Mouse (Mus musculus) macrophage (primary cell): ENCODE measurements around the gene Hyal1. TPM values are rescaled to one million over a fixed set of nuclear protein-coding genes. Genes with fewer than 3 reads are reported as not detected.
"Not testable (repeated sequence)": the region's sequence is repeated elsewhere in the genome, so short reads cannot be mapped to it uniquely, and the experiment has no call there.

Experiments
- H3K27ac ChIP-seq: fragments of 350-480 bp; formaldehyde crosslinking; 2 replicates; pipeline ENCODE4 v1.9.0; 2021
- H3K36me3 ChIP-seq: fragments of 350-480 bp; formaldehyde crosslinking; 2 replicates; pipeline ENCODE4 v1.9.0; 2021; ENCODE audit errors: inconsistent target
- H3K4me3 ChIP-seq: fragments of 350-480 bp; formaldehyde crosslinking; 2 replicates; pipeline ENCODE4 v1.9.0; 2021; ENCODE audit errors: inconsistent target
- H3K79me2 ChIP-seq: fragments of 350-480 bp; formaldehyde crosslinking; 2 replicates; pipeline ENCODE4 v1.9.0; 2021; ENCODE audit errors: inconsistent target
- WGBS: methylation state at CpG from one replicate; pipeline ENCODE4 v1.1.7; 2026; ENCODE audit warnings: inconsistent platforms; ENCODE audit not compliant: missing documents; 5-methylcytosine and 5-hydroxymethylcytosine counted together
- polyA plus RNA-seq: library from polyadenylated mRNA; stranded (reverse); fragments of 250-400 nt; gene quantifications from 3 replicates; pipeline ENCODE4 v1.2.4, GENCODE M21; 2018; ENCODE audit warnings: inconsistent platforms

Gene Hyal1
- polyA plus RNA-seq, 1 experiment from 2014 or later, result 38.2 TPM

DNA sequence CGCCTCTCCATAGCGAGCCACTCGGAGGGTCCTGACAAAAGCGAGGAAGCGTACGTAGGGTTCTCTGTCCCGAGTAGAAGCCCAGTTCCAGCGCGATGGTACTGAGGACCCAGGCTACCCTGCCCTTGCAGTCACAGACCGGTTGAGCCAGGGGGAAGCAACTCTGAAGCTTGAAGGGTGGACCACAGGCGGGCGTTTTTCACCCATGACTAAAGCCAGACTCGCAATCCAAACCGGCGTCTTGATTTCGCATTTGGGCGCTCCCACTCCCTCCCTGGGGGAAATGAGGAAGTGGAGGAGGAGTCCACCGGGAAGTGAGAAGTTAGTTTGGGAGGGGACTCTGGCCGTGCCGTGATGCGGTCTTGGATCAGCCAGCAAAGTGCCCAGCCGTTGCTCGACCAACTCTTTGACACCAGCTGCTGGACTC is 21.7 kb upstream of the Hyal1 start:
- H3K36me3 ChIP-seq, result peaks cover 33% of the 10 kb centered on the region
- under 1% methylated on average over 23 of the region's 23 CpGs for WGBS
- peaks cover 62% of the 10 kb centered on the region for H3K79me2 ChIP-seq
- H3K27ac ChIP-seq, result peak overlapping the region; percentile 95
- H3K4me3 ChIP-seq, result peak overlapping the region; percentile 79

DNA sequence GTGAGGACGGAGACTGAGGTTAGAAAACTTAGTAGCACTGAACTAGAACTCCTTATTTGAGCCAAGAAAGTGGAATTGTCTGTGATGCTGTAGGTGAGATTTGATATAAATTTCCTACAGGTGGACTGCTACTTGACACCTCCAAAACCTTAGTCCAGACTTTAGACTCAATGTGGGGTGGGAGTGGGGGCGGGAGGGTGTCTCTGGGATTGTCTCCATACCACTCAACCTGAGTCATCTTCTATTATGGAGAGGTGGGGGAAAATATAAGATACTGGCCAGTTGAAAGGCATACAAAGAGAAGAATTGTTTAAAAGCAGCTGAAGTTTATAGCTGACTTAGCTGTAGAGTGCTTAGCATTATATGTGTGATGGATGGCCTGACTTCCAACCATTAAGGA is 21.0 kb upstream of the Hyal1 start:
- Histone ChIP-seq H3K27ac (peak overlapping the region; percentile 95), H3K4me3 (peak overlapping the region; percentile 79), H3K36me3 (peaks cover 38% of the 10 kb centered on the region), H3K79me2 (peaks cover 64% of the 10 kb centered on the region)
- WGBS, result 25% methylated on average over 2 of the region's 2 CpGs

GRCm38 (mm10) chr9:107556346-107556745 is 20.4 kb upstream of the Hyal1 start:
- H3K36me3 ChIP-seq, result peaks cover 44% of the 10 kb centered on the region
- WGBS, result 15% methylated on average over 3 of the region's 3 CpGs
- peaks cover 64% of the 10 kb centered on the region for H3K79me2 ChIP-seq
- peak overlapping the region; percentile 95 for H3K27ac ChIP-seq
- H3K4me3 ChIP-seq, result peak overlapping the region; percentile 79

- Histone ChIP-seq H3K4me3 (peak within 1 kb of the TSS; percentile 68), H3K36me3 (peaks cover 41% of the 10 kb centered on the region), H3K79me2 (peaks cover 34% of the 10 kb centered on the region), H3K27ac (0 out of 2 replicates have a peak within 1 kb of the TSS, but pooled peaks have one; percentile 12)
- 0% methylated on average over 45 of the region's 46 CpGs for whole genome bisulfite sequencing
These were observed 13.6 kb upstream of the Hyal1 start, which contains the start of gene Tusc2 for GRCm38 (mm10) chr9:107563029-107563581. Tusc2 (plus strand) TSS chr9:107563255.

GRCm38 (mm10) chr9:107565556-107565955 is 11.2 kb upstream of the Hyal1 start:
- Histone ChIP-seq H3K79me2 (peaks cover 23% of the 10 kb centered on the region; the same call in 1 of the 2 replicates), H3K36me3 (peaks cover 18% of the 10 kb centered on the region)
- H3K4me3 ChIP-seq, H3K27ac ChIP-seq: not testable (repeated sequence)
- WGBS, result 40% methylated on average over 4 of the region's 5 CpGs

DNA sequence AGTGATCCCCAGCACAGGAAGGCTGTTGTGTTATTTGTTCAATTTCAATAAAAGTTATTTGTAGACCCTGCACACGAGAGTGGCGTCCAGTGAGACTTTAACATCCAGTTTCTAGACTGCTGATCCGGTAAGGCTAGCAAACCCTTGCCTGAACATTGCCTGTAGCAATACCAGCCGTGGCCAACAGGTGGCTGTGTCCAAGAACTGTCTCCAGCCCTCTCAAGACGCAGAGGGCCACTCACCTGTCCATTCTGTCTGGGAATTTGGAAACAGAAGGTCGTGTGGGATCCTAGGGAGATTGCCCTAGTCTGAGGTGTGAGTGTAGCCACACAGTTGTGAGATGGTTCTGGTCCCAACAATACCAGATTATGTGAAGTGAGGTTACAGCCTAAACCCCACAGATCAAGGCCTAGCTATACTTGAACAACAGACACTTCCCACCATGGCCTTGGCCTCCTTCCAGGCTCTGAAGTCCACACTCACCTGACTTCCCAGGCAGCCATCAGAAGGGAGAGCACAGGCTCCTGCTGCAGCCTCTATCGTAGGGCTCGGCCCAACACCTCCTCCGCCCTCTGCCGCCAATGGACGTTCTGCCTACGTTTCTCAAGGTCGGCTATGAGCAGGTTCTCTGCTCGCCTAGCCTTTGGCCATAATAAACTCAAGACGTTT is 10.6 kb upstream of the Hyal1 start:
- WGBS, result 63% methylated on average over 15 of the region's 15 CpGs
- peaks cover 24% of the 10 kb centered on the region; the same call in 1 of the 2 replicates for H3K79me2 ChIP-seq
- H3K4me3 ChIP-seq, result no peak overlapping the region
- peaks cover 12% of the 10 kb centered on the region for H3K36me3 ChIP-seq
- H3K27ac ChIP-seq, result 0 out of 2 replicates have a peak overlapping the region, but pooled peaks have one; percentile 8

GRCm38 (mm10) chr9:107566855-107567254 is 9.9 kb upstream of the Hyal1 start:
- Histone ChIP-seq H3K79me2 (peaks cover 24% of the 10 kb centered on the region; the same call in 1 of the 2 replicates), H3K4me3 (no peak overlapping the region), H3K27ac (0 out of 2 replicates have a peak overlapping the region, but pooled peaks have one; percentile 8), H3K36me3 (peaks cover 6% of the 10 kb centered on the region; the same call in 1 of the 2 replicates)
- 62% methylated on average over 3 of the region's 3 CpGs for WGBS

DNA sequence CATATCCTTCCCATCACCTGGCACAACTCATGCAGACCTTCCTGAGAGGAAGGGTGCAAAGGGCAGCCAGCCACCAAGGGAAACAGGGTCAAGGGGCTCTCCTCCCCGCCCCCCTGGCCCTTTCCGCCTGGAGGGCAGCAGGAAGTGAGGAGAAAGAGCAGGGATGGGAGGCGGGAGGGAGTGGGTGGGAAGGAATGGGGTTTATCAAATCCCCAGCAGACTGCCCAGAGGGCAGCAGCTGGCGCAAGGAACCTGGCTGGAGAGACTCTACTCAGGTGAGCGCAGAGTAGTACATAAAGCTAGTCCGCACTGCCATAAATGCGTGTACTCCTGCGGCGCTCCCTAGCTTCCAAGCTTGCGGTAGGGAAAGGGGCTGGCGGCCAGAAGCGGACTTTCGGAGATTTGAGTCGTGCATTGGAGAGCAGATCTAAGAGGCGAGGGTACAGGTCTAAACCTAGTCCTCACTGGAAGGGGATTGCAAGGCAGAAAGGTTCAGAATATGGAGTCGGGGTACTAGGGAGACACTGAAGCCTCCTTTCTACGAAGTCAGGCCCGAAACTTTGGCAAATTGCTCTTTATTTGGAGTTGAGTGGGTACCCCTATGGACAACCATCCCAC is 8.9 kb upstream of the Hyal1 start, which contains the start of gene Hyal2:
Hyal2 (plus strand) TSS at position 244 of the 618 bp plus-strand sequence.
- WGBS, result 71% methylated on average over 18 of the region's 18 CpGs
- Histone ChIP-seq H3K27ac (peak within 1 kb of the TSS; percentile 91), H3K36me3 (peaks cover 10% of the 10 kb centered on the region; the same call in 1 of the 2 replicates)

GRCm38 (mm10) chr9:107568331-107569261 is 8.1 kb upstream of the Hyal1 start:
- 4% methylated on average over 40 of the region's 41 CpGs for WGBS
- peaks cover 21% of the 10 kb centered on the region; the same call in 1 of the 2 replicates for H3K79me2 ChIP-seq
- H3K36me3 ChIP-seq, result peaks cover 10% of the 10 kb centered on the region; the same call in 1 of the 2 replicates
- H3K4me3 ChIP-seq, result peak overlapping the region; percentile 49
- peak overlapping the region; percentile 91 for H3K27ac ChIP-seq

More for the DNA sequence above, 8.9 kb upstream of the Hyal1 start, which contains the start of gene Hyal2:
- Histone ChIP-seq H3K4me3 (peak within 1 kb of the TSS; percentile 49), H3K79me2 (peaks cover 24% of the 10 kb centered on the region; the same call in 1 of the 2 replicates)

DNA sequence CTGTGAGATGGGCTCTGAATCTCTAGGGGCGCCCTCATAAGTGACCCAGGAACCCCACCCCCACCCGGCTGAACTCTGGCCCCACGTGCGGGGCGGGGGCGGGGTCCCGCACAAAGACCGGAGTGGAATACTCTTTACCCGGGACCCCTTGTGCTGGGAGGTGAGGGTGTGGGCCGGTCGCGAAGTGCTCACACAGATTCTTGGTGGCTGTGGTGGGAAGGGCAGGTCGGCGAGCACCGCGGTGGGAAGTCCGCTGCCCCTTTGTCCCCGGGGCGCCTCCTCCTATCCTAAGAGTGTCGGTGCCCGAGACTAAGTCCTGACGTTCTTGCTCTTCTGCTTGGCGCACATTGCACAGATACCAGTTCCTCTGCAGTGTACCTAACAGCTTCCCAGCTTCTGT is 7.5 kb upstream of the Hyal1 start:
- peak overlapping the region; percentile 91 for H3K27ac ChIP-seq
- under 1% methylated on average over 23 of the region's 23 CpGs for WGBS
- peaks cover 14% of the 10 kb centered on the region; the same call in 1 of the 2 replicates for H3K79me2 ChIP-seq
- H3K4me3 ChIP-seq, result peak overlapping the region; percentile 49
- H3K36me3 ChIP-seq, result peaks cover 10% of the 10 kb centered on the region; the same call in 1 of the 2 replicates

DNA sequence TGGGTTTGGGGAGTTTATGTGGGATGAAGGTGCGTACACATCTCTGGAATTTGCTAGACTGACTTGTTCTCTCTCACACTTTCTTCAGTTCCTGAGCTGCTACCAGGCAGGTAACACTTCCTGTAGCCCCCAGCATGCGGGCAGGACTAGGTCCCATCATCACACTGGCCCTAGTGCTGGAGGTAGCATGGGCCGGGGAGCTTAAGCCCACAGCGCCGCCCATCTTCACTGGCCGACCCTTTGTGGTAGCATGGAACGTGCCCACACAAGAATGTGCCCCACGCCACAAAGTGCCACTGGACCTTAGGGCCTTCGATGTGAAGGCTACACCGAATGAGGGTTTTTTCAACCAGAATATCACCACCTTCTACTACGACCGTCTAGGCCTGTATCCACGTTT is 6.7 kb upstream of the Hyal1 start:
- 86% methylated on average over 13 of the region's 13 CpGs for WGBS
- H3K36me3 ChIP-seq, result peaks cover 10% of the 10 kb centered on the region; the same call in 1 of the 2 replicates
- H3K4me3 ChIP-seq, result peak overlapping the region; percentile 49
- peak overlapping the region; percentile 91; the same call in 1 of the 2 replicates for H3K27ac ChIP-seq
- peaks cover 11% of the 10 kb centered on the region; the same call in 1 of the 2 replicates for H3K79me2 ChIP-seq

DNA sequence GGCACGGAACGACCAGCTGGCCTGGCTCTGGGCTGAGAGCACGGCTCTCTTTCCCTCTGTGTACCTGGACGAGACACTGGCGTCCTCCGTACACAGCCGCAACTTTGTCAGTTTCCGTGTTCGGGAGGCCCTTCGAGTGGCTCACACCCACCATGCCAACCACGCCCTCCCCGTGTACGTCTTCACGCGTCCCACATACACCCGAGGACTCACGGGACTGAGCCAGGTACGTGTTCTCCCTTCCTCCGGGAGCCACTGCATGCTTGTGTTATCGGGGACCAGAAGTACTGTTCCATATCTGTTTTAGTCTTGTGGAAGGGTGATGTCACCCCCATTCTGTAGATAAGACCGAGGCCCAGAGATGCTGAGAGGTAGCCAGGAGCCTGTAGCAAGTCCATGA is 5.9 kb upstream of the Hyal1 start:
- Histone ChIP-seq H3K27ac (no peak overlapping the region), H3K36me3 (peaks cover 10% of the 10 kb centered on the region; the same call in 1 of the 2 replicates), H3K79me2 (peaks cover 11% of the 10 kb centered on the region; the same call in 1 of the 2 replicates), H3K4me3 (no peak overlapping the region)
- WGBS, result 96% methylated on average over 20 of the region's 21 CpGs

DNA sequence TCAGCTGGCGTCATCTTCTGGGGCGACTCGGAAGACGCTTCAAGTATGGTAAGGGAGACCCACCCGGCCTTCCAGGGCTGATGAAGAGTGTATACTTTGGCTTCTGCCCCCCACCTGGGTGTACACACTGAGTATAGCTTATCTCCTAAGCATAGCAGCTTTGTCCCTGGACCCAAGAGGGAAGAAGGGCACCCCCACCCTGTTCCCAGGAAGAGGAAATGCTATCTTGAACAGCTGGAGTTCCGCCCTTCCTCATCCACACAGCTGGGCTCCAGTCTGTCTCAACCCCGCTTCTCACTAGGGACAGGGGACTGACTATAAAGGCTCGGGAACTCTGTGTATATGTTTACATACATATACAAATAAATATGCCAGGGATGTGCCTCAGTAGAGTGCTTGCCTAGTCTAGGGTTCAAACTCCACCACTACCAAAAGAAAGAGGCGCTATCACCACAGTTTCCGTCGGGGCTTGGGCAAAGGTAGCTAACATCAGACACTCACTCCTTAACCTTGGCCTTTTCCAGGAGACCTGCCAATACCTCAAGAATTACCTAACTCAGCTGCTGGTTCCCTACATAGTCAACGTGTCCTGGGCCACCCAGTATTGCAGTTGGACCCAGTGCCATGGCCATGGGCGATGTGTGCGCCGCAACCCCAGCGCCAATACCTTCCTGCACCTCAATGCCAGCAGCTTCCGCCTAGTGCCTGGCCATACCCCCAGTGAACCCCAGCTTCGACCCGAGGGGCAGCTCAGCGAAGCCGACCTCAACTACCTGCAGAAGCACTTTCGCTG is 5.0 kb upstream of the Hyal1 start:
- 95% methylated on average over 22 of the region's 22 CpGs for WGBS
- Histone ChIP-seq H3K36me3 (peaks cover 10% of the 10 kb centered on the region; the same call in 1 of the 2 replicates), H3K27ac (no peak overlapping the region), H3K4me3 (no peak overlapping the region), H3K79me2 (peaks cover 11% of the 10 kb centered on the region; the same call in 1 of the 2 replicates)
